Comparison of ENCODE assay signal across 8 mouse cellular contexts in genomic region chr4:123016451-123016957, GRCm38 (mm10). TPM values are rescaled to one million over a fixed set of nuclear protein-coding genes. Genes with fewer than 3 reads are reported as not detected.
DNase-seq lines count a peak whose midpoint lies in the region; ATAC-seq and TF ChIP-seq lines count a peak whose summit lies in the region.

TSS of gene Trit1 (plus strand) at chr4:123016597.

- peak within 1 kb of the TSS; percentile 97 for H3K4me3 ChIP-seq in E14TG2a.4 (replicated peaks; ENCODE audit: low read length)
- peak within 1 kb of the TSS; percentile 90 for H3K4me3 ChIP-seq in forebrain, embryonic 12.5 days (replicated peaks)
- peak within 1 kb of the TSS; percentile 84 for H3K4me3 ChIP-seq in heart, postnatal 0 days (ENCODE audit: low read depth, low read length)
- H3K4me3 ChIP-seq in liver, postnatal 0 days (ENCODE audit: low read depth, low read length), result peak within 1 kb of the TSS; percentile 83
- H3K4me3 ChIP-seq in neural tube, embryonic 14.5 days (ENCODE audit: low read depth, low read length), result peak within 1 kb of the TSS; percentile 76

- peaks cover 29% of the 10 kb centered on the region for H3K36me3 ChIP-seq in E14TG2a.4 (ENCODE audit: insufficient read depth, low read length)
- H3K36me3 ChIP-seq in forebrain, embryonic 12.5 days (replicated peaks), result peaks cover 16% of the 10 kb centered on the region
- no peaks in the 10 kb centered on the region for H3K36me3 ChIP-seq in heart, postnatal 0 days (replicated peaks; ENCODE audit: control insufficient read depth, insufficient read depth, low read length)
- peaks cover under 1% of the 10 kb centered on the region; the same call in 1 of the 2 replicates for H3K36me3 ChIP-seq in liver, postnatal 0 days (replicated peaks; ENCODE audit: insufficient read depth, low read length)
- H3K36me3 ChIP-seq in neural tube, embryonic 14.5 days (ENCODE audit: control insufficient read depth, insufficient read depth, low read length), result no peaks in the 10 kb centered on the region; the same call in 1 of the 2 replicates

- H3K27me3 ChIP-seq in E14TG2a.4 (ENCODE audit: insufficient read depth, low read length), result no peaks in the 10 kb centered on the region
- H3K27me3 ChIP-seq in forebrain, embryonic 12.5 days, result no peaks in the 10 kb centered on the region
- no peaks in the 10 kb centered on the region for H3K27me3 ChIP-seq in heart, postnatal 0 days (ENCODE audit: control insufficient read depth, insufficient read depth, low read length)
- H3K27me3 ChIP-seq in liver, postnatal 0 days (ENCODE audit: insufficient read depth, low read length), result no peaks in the 10 kb centered on the region
- no peaks in the 10 kb centered on the region for H3K27me3 ChIP-seq in neural tube, embryonic 14.5 days (ENCODE audit: control insufficient read depth, insufficient read depth, low read length)

- H3K9me3 ChIP-seq in E14TG2a.4 (ENCODE audit: low read length), result no peaks in the 10 kb centered on the region
- H3K9me3 ChIP-seq in forebrain, embryonic 12.5 days, result no peaks in the 10 kb centered on the region
- H3K9me3 ChIP-seq in heart, postnatal 0 days (replicated peaks; ENCODE audit: control insufficient read depth, low read length), result no peaks in the 10 kb centered on the region
- H3K9me3 ChIP-seq in liver, postnatal 0 days (ENCODE audit: low read length), result no peaks in the 10 kb centered on the region
- no peaks in the 10 kb centered on the region for H3K9me3 ChIP-seq in neural tube, embryonic 14.5 days (ENCODE audit: control insufficient read depth, low read length)

- peak within 1 kb of the TSS; percentile 97 for H3K27ac ChIP-seq in forebrain, embryonic 12.5 days
- peak within 1 kb of the TSS; percentile 77 for H3K27ac ChIP-seq in heart, postnatal 0 days (ENCODE audit: low read depth)
- peak within 1 kb of the TSS; percentile 89 for H3K27ac ChIP-seq in liver, postnatal 0 days (ENCODE audit: low read depth)
- peak within 1 kb of the TSS; percentile 90 for H3K27ac ChIP-seq in neural tube, embryonic 14.5 days (ENCODE audit: low read depth, low read length)

- no peak for TF ChIP-seq CTCF in E14TG2a.4 (conservative IDR thresholded peaks at IDR 0.05; ENCODE audit: low read length)
- TF ChIP-seq CTCF in heart, postnatal 0 days (IDR thresholded peaks at IDR 0.05; ENCODE audit: low read depth), result no peak
- no peak for TF ChIP-seq CTCF in liver, postnatal 0 days (IDR thresholded peaks at IDR 0.05; ENCODE audit: low read depth)

- under 1% methylated on average over 34 of the region's 34 CpGs for WGBS in forebrain, embryonic 12.5 days
- WGBS in heart, postnatal 0 days, result under 1% methylated on average over 34 of the region's 34 CpGs
- WGBS in large intestine, adult 2 months, result under 1% methylated on average over 34 of the region's 34 CpGs
- 0% methylated on average over 34 of the region's 34 CpGs for WGBS in liver, postnatal 0 days (ENCODE audit: insufficient replicate concordance)
- 0% methylated on average over 34 of the region's 34 CpGs for WGBS in neural tube, embryonic 14.5 days

- peak; percentile 92 for ATAC-seq in forebrain, embryonic 12.5 days (ENCODE audit: low FRiP score)
- peak; percentile 93 for ATAC-seq in heart, postnatal 0 days (ENCODE audit: insufficient read depth, low read depth)
- ATAC-seq in liver, postnatal 0 days, result peak; percentile 94
- ATAC-seq in neural tube, embryonic 14.5 days (ENCODE audit: low read depth), result peak; percentile 87

- peak; percentile 87 for DNase-seq in c-Kit-positive CD71-positive TER-119-positive erythroid progenitor cells, embryonic 14.5 days (ENCODE audit: low spot score)
- DNase-seq in heart, postnatal 0 days (ENCODE audit: low spot score), result peak; percentile 91
- peak; percentile 75 for DNase-seq in large intestine, adult 2 months (ENCODE audit: low read depth, low spot score)
- peak; percentile 94 for DNase-seq in liver, postnatal 0 days
- peak; percentile 96 for DNase-seq in testis, postnatal 10 days (ENCODE audit: low spot score)

- H3K4me2 ChIP-seq in forebrain, embryonic 12.5 days, result peak within 1 kb of the TSS; percentile 92
- H3K4me2 ChIP-seq in heart, postnatal 0 days (ENCODE audit: low read depth, low read length), result peak within 1 kb of the TSS; percentile 83
- peak within 1 kb of the TSS; percentile 85 for H3K4me2 ChIP-seq in liver, postnatal 0 days (ENCODE audit: low read depth, low read length)
- peak within 1 kb of the TSS; percentile 89 for H3K4me2 ChIP-seq in neural tube, embryonic 14.5 days (ENCODE audit: low read depth, low read length)

- H3K4me1 ChIP-seq in E14TG2a.4 (replicated peaks; ENCODE audit: low read depth, low read length), result peaks cover 77% of the 10 kb centered on the region
- H3K4me1 ChIP-seq in forebrain, embryonic 12.5 days, result peaks cover 61% of the 10 kb centered on the region
- H3K4me1 ChIP-seq in heart, postnatal 0 days (ENCODE audit: control insufficient read depth, insufficient read depth), result peaks cover 11% of the 10 kb centered on the region; the same call in 1 of the 2 replicates
- peaks cover 16% of the 10 kb centered on the region for H3K4me1 ChIP-seq in liver, postnatal 0 days (ENCODE audit: insufficient read depth)
- H3K4me1 ChIP-seq in neural tube, embryonic 14.5 days (ENCODE audit: control insufficient read depth, insufficient read depth, low read length), result peaks cover 47% of the 10 kb centered on the region

- no peak for TF ChIP-seq EP300 in heart, postnatal 0 days (IDR thresholded peaks at IDR 0.05; ENCODE audit: low read depth)
- no peak for TF ChIP-seq EP300 in liver, postnatal 0 days (IDR thresholded peaks at IDR 0.05; ENCODE audit: low read depth)

- H3K9ac ChIP-seq in forebrain, embryonic 12.5 days, result peak within 1 kb of the TSS; percentile 85
- peak within 1 kb of the TSS; percentile 82 for H3K9ac ChIP-seq in heart, postnatal 0 days (replicated peaks; ENCODE audit: low read depth, low read length)
- peak within 1 kb of the TSS; percentile 84 for H3K9ac ChIP-seq in liver, postnatal 0 days (replicated peaks)
- peak within 1 kb of the TSS; percentile 82 for H3K9ac ChIP-seq in neural tube, embryonic 14.5 days (replicated peaks; ENCODE audit: low read depth, low read length)

RNA-seq across cellular contexts. Expression of gene Trit1, which starts in this region (rescaled TPM):
- polyA plus RNA-seq in forebrain, embryonic 12.5 days (2016; fragmentation: Nextera tagmentation; extraction: Ambion mirVana), result 29.3 and 29.7 TPM in 2 replicates
- 7.2 and 13.4 TPM in 2 replicates for total RNA-seq in heart, postnatal 0 days (2014; rRNA removed; ENCODE audit: low replicate concordance)
- polyA plus RNA-seq in heart, postnatal 0 days (2015; fragmentation: Nextera tagmentation; extraction: Ambion mirVana), result 8.7 and 9.7 TPM in 2 replicates
- 3.0 and 3.7 TPM in 2 replicates for polyA plus RNA-seq in large intestine, adult 2 months (2012; rRNA removed)
- polyA plus RNA-seq in liver, postnatal 0 days (2015; fragmentation: Nextera tagmentation; extraction: Ambion mirVana), result 7.1 and 7.5 TPM in 2 replicates
- 25.2 and 27.8 TPM in 2 replicates for polyA plus RNA-seq in neural tube, embryonic 14.5 days (2014; fragmentation: Nextera tagmentation; extraction: Ambion mirVana)

Comparison
In these comparisons a context has a peak if more than half of its experiments do, and no peak if none do; other contexts are left out.
1. Peak in every context shown above with its lines: DNase-seq, ATAC-seq, H3K4me3 ChIP-seq and H3K27ac ChIP-seq.